Mouse (Mus musculus) hindbrain, embryonic 12.5 days (tissue): ENCODE results near the gene Pgpep1l. TPM values are rescaled to one million over a fixed set of nuclear protein-coding genes. Genes with fewer than 3 reads are reported as not detected.
A peak's percentile ranks its signal among the peaks of the same experiment; 100 is the strongest.

Source experiments
- ATAC-seq: fragments of 200-750 bp; cut with Nextera tagmentation; 2 replicates; pipeline ENCODE4 v1.8.0; 2017; ENCODE audit warnings: moderate TSS enrichment; ENCODE audit not compliant: low FRiP score
- H3K27ac ChIP-seq: fragments of 300-500 bp; sonication (generic); 2 replicates; pipeline ENCODE4 v1.5.1; 2016; ENCODE audit warnings: mild to moderate bottlenecking
- H3K27me3 ChIP-seq: fragments of 300-500 bp; sonication (generic); 2 replicates; pipeline ENCODE4 v1.6.1; 2016; ENCODE audit warnings: mild to moderate bottlenecking
- H3K36me3 ChIP-seq: fragments of 300-500 bp; sonication (generic); 2 replicates; pipeline ENCODE4 v1.6.1; 2016; ENCODE audit warnings: mild to moderate bottlenecking
- H3K4me1 ChIP-seq: fragments of 300-500 bp; sonication (generic); 2 replicates; pipeline ENCODE4 v1.6.1; 2016
- H3K4me2 ChIP-seq: fragments of 300-500 bp; sonication (generic); replicated peaks from 2 replicates; pipeline ENCODE4 v1.6.1; 2016; ENCODE audit warnings: mild to moderate bottlenecking
- H3K4me3 ChIP-seq: fragments of 300-500 bp; sonication (generic); 2 replicates; pipeline ENCODE4 v1.5.1; 2016; ENCODE audit warnings: mild to moderate bottlenecking
- H3K9ac ChIP-seq: fragments of 300-500 bp; sonication (generic); 2 replicates; pipeline ENCODE4 v1.6.1; 2016; ENCODE audit warnings: mild to moderate bottlenecking, moderate library complexity
- H3K9me3 ChIP-seq: fragments of 300-500 bp; sonication (generic); replicated peaks from 2 replicates; pipeline ENCODE4 v1.6.1; 2016; ENCODE audit warnings: mild to moderate bottlenecking
- WGBS: fragments of 180-500 bp; shearing (Covaris S2); methylation state at CpG from one replicate; pipeline ENCODE4 v1.1.7; 2016; 5-methylcytosine and 5-hydroxymethylcytosine counted together
- polyA plus RNA-seq: library from polyadenylated mRNA; unstranded; fragments of >200 nt; fragmentation: Nextera tagmentation; extraction: Ambion mirVana; gene quantifications from 2 replicates; pipeline ENCODE4 v1.2.1, GENCODE M21; 2016

Pgpep1l gene
- polyA plus RNA-seq, 1 experiment from 2014 or later = not detected

DNA sequence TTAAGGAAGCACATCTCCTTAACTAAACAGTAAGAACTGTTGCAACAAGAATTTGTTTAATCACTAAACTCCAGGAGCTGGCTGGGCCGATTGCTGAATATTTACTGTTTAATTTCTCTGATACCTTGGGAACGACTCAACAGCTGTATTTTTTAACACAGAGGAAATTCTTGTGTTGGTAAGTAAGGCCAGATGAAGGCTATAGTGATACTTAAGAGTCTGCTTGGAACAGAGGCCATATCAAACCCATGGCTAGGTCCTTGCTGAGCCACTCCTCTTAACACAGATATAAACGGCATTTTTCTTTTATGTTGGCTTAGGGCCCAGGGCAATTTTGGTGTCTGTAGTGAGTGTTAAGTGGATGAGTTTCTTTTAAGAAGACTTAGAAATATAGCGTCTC lies 6.5 kb upstream of the Pgpep1l start:
- no peak for ATAC-seq
- Histone ChIP-seq H3K27ac (no peak overlapping the region), H3K4me2 (no peak overlapping the region), H3K9me3 (no peaks in the 10 kb centered on the region), H3K36me3 (no peaks in the 10 kb centered on the region), H3K9ac (no peak overlapping the region), H3K4me1 (peaks cover 16% of the 10 kb centered on the region), H3K27me3 (peaks cover 2% of the 10 kb centered on the region; the same call in 1 of the 2 replicates), H3K4me3 (no peak overlapping the region)
- 81% methylated on average over 4 of the region's 4 CpGs for WGBS

DNA sequence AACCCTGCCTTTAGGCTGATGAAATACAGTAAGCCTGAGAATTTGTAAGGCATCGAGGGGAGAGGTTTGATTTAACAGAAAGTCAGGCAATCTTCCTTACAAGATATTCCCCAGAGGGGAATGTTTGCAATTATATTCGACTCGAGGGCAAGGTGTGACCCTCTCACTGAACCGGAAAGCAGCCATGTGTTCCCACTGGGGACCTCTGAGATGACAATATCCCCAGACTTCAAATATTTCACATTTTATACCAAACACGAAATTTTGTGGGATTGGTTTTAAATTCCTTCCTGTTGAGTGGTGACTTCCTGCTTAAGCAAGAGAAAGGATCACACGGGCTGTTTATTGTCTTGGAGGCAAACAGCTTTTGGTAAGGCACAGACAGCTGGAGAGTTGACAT lies 2.7 kb upstream of the Pgpep1l start:
- 25% methylated on average over 6 of the region's 6 CpGs for WGBS
- Histone ChIP-seq H3K36me3 (no peaks in the 10 kb centered on the region), H3K4me1 (peaks cover 26% of the 10 kb centered on the region), H3K27ac (peak overlapping the region; percentile 24), H3K4me3 (no peak overlapping the region), H3K9ac (no peak overlapping the region), H3K9me3 (no peaks in the 10 kb centered on the region), H3K4me2 (peak overlapping the region; percentile 22; the same call in 1 of the 2 replicates), H3K27me3 (peaks cover 15% of the 10 kb centered on the region)
- 0 out of 2 replicates have a peak, but pooled peaks have one; percentile 9 for ATAC-seq

DNA sequence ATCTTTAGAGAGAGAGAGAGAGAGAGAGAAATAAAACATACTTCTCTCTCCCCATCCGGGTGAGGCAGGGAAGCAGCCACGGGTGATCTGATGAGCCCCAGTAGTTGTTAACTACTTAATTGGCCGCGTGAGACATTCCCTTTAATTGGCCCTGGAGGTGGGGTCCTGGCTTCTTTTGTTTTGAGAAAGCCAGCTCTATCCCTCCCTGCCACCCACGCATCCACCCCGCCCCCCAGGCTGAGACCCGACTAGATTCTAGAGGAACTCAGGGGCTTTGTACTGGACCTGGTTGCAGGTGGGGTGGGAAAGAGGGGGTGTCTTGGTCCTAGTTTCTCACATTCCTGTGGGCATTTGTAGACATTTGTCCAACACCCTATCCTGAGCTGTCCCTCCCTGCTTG lies 1.4 kb upstream of the Pgpep1l start:
- 35% methylated on average over 7 of the region's 7 CpGs for WGBS
- H3K9ac ChIP-seq = no peak overlapping the region
- H3K27me3 ChIP-seq = peaks cover 15% of the 10 kb centered on the region

DNA sequence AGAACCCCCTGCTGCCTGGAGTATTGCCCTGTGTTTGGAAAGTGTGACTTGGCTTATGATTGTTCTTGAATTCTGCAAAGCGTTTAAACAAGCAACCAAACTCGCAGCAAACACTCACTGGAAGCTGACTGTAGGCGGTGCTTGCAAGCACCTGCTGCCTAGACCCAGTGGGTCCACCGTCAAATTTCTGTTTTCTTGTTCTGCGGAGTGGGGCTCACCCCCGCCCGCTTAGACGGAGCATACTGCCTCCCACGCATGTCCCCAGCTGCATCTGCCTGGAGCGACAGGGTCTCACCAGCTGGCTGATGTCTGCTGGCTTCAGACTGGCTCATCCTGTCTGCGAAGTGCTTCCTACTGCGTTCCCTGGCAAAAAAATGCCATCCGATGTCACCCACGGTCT lies 498 bp upstream of the Pgpep1l start:
- Histone ChIP-seq H3K36me3 (no peaks in the 10 kb centered on the region), H3K27me3 (peaks cover 15% of the 10 kb centered on the region), H3K27ac (no peak overlapping the region), H3K9ac (no peak overlapping the region), H3K4me1 (peaks cover 26% of the 10 kb centered on the region), H3K4me3 (no peak overlapping the region), H3K4me2 (peak overlapping the region; percentile 51), H3K9me3 (0 out of 2 replicates have a peak, but pooled peaks cover 3% of the 10 kb centered on the region)
- ATAC-seq = 0 out of 2 replicates have a peak, but pooled peaks have one; percentile 17
- 18% methylated on average over 14 of the region's 14 CpGs for WGBS

More for the DNA sequence above, 1.4 kb upstream of the Pgpep1l start:
- Histone ChIP-seq H3K4me3 (no peak overlapping the region), H3K36me3 (no peaks in the 10 kb centered on the region), H3K4me1 (peaks cover 26% of the 10 kb centered on the region), H3K9me3 (0 out of 2 replicates have a peak, but pooled peaks cover 3% of the 10 kb centered on the region), H3K27ac (no peak overlapping the region), H3K4me2 (no peak overlapping the region)
- no peak for ATAC-seq

DNA sequence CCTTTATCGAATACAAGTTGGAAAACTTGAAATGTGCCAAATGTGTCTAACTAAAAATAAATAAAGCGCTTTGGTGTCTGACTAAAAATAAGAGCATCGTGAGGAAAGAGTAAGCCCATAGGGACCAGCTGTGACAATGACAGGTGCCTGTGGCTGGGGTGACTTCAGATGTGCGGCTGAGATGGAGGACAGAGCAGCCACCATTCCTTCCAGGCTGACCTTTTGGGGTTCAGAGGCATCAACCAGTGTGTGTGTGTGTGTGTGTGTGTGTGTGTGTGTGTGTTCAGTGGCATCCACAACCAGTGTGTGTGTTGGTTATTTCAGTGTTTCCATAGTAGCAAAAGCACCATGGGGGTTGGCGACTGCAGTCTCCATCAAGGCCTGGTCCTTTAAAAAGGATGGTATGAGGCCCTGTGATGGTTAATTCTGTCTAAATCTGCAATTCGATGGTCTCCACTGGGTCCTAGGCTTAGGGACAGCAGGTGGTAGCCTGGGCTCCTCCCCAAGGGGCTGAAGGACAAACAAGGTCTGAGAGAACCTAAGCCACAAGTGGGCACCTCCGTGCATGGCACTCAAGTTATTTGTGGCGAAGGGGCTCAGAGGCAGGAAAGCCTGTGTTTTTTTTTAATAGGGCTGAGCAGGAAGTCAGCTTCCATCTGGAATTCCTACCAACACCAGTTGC lies 546 bp downstream of the Pgpep1l start:
- Histone ChIP-seq H3K36me3 (no peaks in the 10 kb centered on the region), H3K4me2 (peak overlapping the region; percentile 51), H3K9ac (no peak overlapping the region), H3K4me3 (peak overlapping the region; percentile 14), H3K27me3 (peaks cover 15% of the 10 kb centered on the region), H3K9me3 (0 out of 2 replicates have a peak, but pooled peaks cover 3% of the 10 kb centered on the region), H3K27ac (no peak overlapping the region), H3K4me1 (peaks cover 26% of the 10 kb centered on the region)
- no peak for ATAC-seq
- WGBS = 58% methylated on average over 8 of the region's 8 CpGs

DNA sequence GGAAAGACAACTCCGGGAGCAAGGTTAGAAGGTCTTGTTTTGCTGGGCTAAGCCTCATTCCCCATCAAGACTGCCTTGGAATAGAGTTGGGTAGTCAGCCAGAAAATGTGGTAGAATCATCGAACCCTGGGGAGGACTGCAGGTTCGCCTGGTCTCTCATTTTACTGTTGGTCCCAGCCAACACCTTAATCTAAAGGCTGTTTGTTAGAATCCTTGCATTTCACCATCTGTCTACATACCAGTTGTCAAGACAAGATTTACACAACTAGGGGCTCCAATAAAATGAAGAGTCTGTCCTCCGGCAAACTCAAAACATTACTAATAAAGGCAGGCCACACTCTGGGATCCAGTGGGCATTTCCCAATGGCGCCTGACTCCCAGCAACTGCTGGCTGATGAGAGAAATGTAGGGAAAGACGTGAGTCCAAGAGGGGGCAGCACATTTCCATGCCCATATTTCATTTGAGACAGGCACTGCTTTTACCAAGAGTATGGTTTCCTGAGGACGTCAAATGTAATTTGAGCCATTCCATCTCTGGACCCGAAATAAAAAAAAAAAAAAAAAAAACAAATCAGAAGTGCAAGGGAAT lies 1.3 kb downstream of the Pgpep1l start:
- H3K9me3 ChIP-seq = 0 out of 2 replicates have a peak, but pooled peaks cover 3% of the 10 kb centered on the region
- H3K4me2 ChIP-seq = no peak overlapping the region
- H3K4me3 ChIP-seq = no peak overlapping the region
- no peaks in the 10 kb centered on the region for H3K36me3 ChIP-seq
- H3K9ac ChIP-seq = no peak overlapping the region
- 62% methylated on average over 8 of the region's 8 CpGs for WGBS
- H3K4me1 ChIP-seq = peaks cover 26% of the 10 kb centered on the region
- H3K27me3 ChIP-seq = peaks cover 15% of the 10 kb centered on the region
- ATAC-seq = no peak
- no peak overlapping the region for H3K27ac ChIP-seq

DNA sequence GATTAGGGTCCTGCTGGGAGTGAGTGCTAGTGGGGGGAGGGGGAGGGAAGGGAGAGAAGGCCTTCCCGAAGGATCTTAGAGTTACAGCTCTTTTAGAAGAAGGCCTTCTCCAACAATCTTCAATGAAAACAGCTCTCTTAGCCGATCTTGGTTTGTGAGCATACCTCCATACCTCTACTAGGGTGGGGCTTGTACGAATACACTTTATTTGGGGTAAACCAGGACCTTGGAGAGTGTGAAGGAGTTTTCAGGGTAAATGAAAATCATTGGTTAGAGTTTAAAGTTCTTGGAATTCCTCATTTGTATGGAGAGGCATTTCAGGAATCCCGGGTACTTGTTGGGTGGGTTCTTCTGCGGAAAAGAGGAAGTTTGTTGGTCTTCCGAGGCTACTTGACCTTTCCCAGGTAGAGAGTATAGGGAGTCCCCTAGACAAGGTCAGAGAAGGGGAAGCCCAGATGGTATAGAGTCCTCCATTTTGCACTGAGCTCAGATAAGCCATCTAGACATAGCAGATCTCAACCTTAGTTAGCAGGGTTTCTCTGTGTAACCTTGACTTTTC lies 4.4 kb downstream of the Pgpep1l start:
- WGBS = 72% methylated on average over 6 of the region's 6 CpGs
- peaks cover 7% of the 10 kb centered on the region for H3K4me1 ChIP-seq
- no peak overlapping the region for H3K4me3 ChIP-seq
- no peak for ATAC-seq
- no peak overlapping the region for H3K9ac ChIP-seq
- H3K9me3 ChIP-seq = 0 out of 2 replicates have a peak, but pooled peaks cover 3% of the 10 kb centered on the region
- no peaks in the 10 kb centered on the region for H3K36me3 ChIP-seq
- H3K4me2 ChIP-seq = no peak overlapping the region
- peaks cover 9% of the 10 kb centered on the region for H3K27me3 ChIP-seq
- H3K27ac ChIP-seq = no peak overlapping the region

DNA sequence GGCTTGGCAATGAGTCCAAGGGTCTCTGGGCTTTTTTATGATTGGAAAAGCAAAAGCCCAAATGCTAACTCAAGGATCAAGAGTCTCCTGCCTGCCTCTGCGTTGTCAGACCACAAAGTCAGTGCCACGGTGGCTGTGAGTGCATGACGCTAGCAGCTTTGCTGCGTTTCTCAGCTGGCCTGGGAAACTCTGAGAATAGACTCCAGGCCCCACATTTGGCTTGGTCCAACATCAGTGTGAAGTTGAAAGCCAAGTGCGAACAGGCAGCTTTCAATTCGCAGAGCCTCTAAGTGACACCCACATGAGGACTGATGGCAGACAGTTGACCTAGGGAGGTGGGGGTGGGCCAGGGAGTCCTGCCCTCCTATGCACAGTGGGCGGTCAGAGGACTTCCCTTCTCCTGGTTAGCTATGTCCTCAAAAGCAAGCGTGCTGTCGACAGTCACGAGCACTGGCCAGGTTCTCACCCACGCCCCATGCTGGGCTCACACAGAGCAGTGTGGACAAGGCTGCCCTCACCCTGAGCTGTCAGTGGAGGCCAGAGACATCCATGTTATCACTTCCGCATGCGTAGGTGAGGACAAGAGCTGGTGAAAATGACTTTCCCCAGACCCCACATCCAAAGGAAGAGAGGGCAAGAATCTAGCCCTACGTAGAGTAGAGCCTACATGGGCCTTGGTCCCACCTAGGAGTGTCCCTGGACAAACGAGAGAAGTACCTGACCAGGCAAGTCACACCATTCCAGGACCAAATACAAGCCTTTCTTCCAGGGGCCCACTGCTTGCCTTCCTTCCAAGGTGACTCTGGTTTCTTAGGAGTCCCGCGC lies 5.5 kb downstream of the Pgpep1l start:
- Histone ChIP-seq H3K4me3 (no peak overlapping the region), H3K9ac (no peak overlapping the region), H3K4me1 (no peaks in the 10 kb centered on the region; the same call in 1 of the 2 replicates), H3K27me3 (peaks cover 3% of the 10 kb centered on the region; the same call in 1 of the 2 replicates), H3K36me3 (no peaks in the 10 kb centered on the region), H3K4me2 (no peak overlapping the region), H3K27ac (no peak overlapping the region), H3K9me3 (0 out of 2 replicates have a peak, but pooled peaks cover 3% of the 10 kb centered on the region)
- ATAC-seq = no peak
- WGBS = 83% methylated on average over 17 of the region's 17 CpGs

DNA sequence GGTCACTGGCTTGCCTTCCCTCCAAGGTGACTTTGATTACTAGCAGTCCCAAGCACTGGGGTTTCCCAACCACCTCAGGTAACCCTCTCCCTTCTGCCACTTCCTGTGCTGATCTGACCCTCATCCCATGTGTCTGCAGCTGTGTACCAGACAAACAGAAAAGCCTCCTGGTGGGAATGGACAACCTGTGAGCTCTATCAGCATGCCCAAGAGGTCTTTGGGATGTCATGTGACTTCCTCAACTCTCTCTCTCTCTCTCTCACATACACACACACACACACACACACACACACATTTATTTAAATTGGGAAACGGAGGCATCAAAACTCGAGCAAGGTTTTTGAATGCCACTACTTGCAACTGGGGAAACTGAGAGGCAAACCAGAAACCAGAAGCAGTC lies 6.3 kb downstream of the Pgpep1l start:
- Histone ChIP-seq H3K9ac (no peak overlapping the region), H3K36me3 (no peaks in the 10 kb centered on the region), H3K4me3 (no peak overlapping the region), H3K4me1 (no peaks in the 10 kb centered on the region), H3K4me2 (no peak overlapping the region), H3K27me3 (no peaks in the 10 kb centered on the region), H3K9me3 (0 out of 2 replicates have a peak, but pooled peaks cover 3% of the 10 kb centered on the region), H3K27ac (no peak overlapping the region)
- ATAC-seq = no peak
- 79% methylated on average over 2 of the region's 2 CpGs for WGBS

DNA sequence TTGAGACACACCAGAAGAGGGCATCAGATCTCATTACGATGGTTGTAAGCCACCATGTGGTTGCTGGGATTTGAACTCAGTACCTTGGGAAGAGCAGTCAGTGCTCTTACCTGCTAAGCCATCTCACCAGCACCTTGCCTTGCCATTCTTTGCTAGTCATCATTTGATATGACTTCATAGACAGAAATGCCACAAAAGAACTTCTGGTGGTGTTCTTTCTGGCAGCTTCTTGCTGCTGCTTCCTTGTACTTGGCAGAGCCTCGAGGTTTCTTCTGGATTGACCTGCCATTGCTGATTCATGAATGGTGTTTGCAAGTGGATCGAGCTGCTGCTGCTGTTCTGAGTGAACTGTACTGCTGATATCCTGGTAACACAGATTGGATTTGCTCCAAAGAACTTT lies 13.1 kb downstream of the Pgpep1l start:
- no peaks in the 10 kb centered on the region for H3K27me3 ChIP-seq
- peaks cover 5% of the 10 kb centered on the region; the same call in 1 of the 2 replicates for H3K9me3 ChIP-seq
- no peak overlapping the region for H3K9ac ChIP-seq
- WGBS = 90% methylated on average over 3 of the region's 3 CpGs
- H3K4me2 ChIP-seq = no peak overlapping the region
- ATAC-seq = no peak
- H3K36me3 ChIP-seq = no peaks in the 10 kb centered on the region
- H3K27ac ChIP-seq = no peak overlapping the region
- H3K4me1 ChIP-seq = no peaks in the 10 kb centered on the region
- H3K4me3 ChIP-seq = no peak overlapping the region

DNA sequence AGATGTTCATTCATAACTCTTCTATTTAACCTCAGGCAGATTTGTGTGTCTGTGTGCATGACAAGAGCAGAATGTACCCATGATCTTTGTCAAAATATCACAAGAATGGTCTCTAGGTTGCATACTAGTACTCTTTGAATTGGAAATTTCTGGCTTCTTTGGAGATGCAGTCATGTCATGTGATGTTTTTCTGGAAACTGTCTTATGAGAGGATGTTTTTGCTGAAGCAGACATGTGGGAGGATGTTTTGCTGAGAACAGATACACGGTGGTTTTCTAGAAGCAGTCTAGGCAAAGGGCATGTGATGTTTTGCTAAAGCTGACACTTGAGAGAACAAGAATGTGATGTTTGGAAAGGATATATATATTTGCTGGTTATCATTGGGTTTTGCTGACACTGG lies 13.6 kb downstream of the Pgpep1l start:
- no peak for ATAC-seq
- Histone ChIP-seq H3K27me3 (no peaks in the 10 kb centered on the region), H3K9ac (no peak overlapping the region), H3K4me1 (no peaks in the 10 kb centered on the region), H3K27ac (no peak overlapping the region), H3K4me3 (no peak overlapping the region), H3K9me3 (peaks cover 5% of the 10 kb centered on the region; the same call in 1 of the 2 replicates), H3K4me2 (no peak overlapping the region), H3K36me3 (no peaks in the 10 kb centered on the region)
- WGBS = 91% methylated on average over 1 of the region's 1 CpGs

DNA sequence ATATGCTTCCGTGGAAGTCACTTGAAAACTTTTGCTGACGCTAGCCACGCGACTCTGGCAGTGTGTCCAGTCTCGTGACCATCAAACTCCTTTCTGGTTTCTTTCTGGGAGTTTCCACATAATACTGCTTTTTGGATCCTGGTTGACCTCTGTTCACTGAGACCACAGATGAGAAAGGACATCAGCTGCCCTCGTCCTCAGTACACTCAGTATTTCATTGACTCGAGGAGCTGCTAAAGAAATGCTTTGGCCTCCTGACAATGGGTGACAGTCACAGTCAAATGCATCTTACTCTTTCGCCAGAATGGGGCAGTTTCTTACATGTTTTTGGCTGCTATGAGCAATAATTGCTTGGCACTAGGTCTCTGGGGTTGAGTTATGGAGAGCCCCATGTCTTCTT lies 17.8 kb downstream of the Pgpep1l start:
- Histone ChIP-seq H3K4me1 (no peaks in the 10 kb centered on the region), H3K4me2 (no peak overlapping the region), H3K27ac (no peak overlapping the region), H3K9ac (no peak overlapping the region), H3K27me3 (no peaks in the 10 kb centered on the region), H3K9me3 (peaks cover 5% of the 10 kb centered on the region; the same call in 1 of the 2 replicates), H3K4me3 (no peak overlapping the region), H3K36me3 (no peaks in the 10 kb centered on the region)
- 71% methylated on average over 8 of the region's 8 CpGs for WGBS
- ATAC-seq = no peak
